8 mouse cellular contexts compared by ENCODE assay signal in genomic region chr4:41628202-41628927, GRCm38 (mm10). TPM values are rescaled to one million over a fixed set of nuclear protein-coding genes. Genes with fewer than 3 reads are reported as not detected.
A peak's percentile ranks its signal among the peaks of the same experiment; 100 is the strongest.
DNase-seq lines count a peak whose midpoint lies in the region; ATAC-seq and TF ChIP-seq lines count a peak whose summit lies in the region.
"Had no signal": no experiment of that assay in that cellular context is flagged by ENCODE, and none has a peak within 500 bp of the region (broad histone marks: within the 10 kb centered on the region; RNA-seq: fewer than 3 reads in every experiment).

No protein-coding gene starts in this region.

- no peak; a peak in 1 of 4 replicates for TF ChIP-seq CTCF in CH12.LX (conservative IDR thresholded peaks at IDR 0.05 in 1 of 2, IDR thresholded peaks at IDR 0.05 in 1 of 2; ENCODE audit: low read depth in 2 of 2, low read length in 2 of 2)
- no peak for TF ChIP-seq CTCF in heart, postnatal 0 days (IDR thresholded peaks at IDR 0.05; ENCODE audit: low read depth)
- TF ChIP-seq CTCF in left cerebral cortex, adult 2 months (IDR thresholded peaks at IDR 0.05), result no peak

- H3K4me1 ChIP-seq in CH12.LX (ENCODE audit: control insufficient read depth in 1 of 2, insufficient read depth in 2 of 2), result peaks cover 46 to 73% of the 10 kb centered on the region in 2 experiments
- peaks cover 25% of the 10 kb centered on the region for H3K4me1 ChIP-seq in heart, postnatal 0 days (ENCODE audit: control insufficient read depth, insufficient read depth)
- peaks cover 14% of the 10 kb centered on the region for H3K4me1 ChIP-seq in limb, embryonic 14.5 days (ENCODE audit: control insufficient read depth, insufficient read depth, low read length)

- peak; percentile 39; the same call in 1 of the 2 replicates for TF ChIP-seq EP300 in CH12.LX (IDR thresholded peaks at IDR 0.05; ENCODE audit: low read length)
- 0 out of 2 replicates have a peak, but pooled peaks have one; percentile 17 for TF ChIP-seq EP300 in heart, postnatal 0 days (IDR thresholded peaks at IDR 0.05; ENCODE audit: low read depth)

- peak overlapping the region; percentile 34; the same call in 1 of the 2 replicates for H3K9ac ChIP-seq in CH12.LX (ENCODE audit: insufficient read depth, low read depth)
- H3K9ac ChIP-seq in heart, postnatal 0 days (replicated peaks; ENCODE audit: low read depth, low read length), result no peak overlapping the region
- 0 out of 2 replicates have a peak overlapping the region, but pooled peaks have one; percentile 12 for H3K9ac ChIP-seq in limb, embryonic 14.5 days (ENCODE audit: low read depth, low read length, severe bottlenecking)

- intact Hi-C loops in left cerebral cortex, adult 2 months (cut with DNase I), result no loop called here

- dilution Hi-C loops in CH12.LX (cut with MboI; ENCODE audit: extremely low pct_ligation_motif_present, extremely low pct_unique_long_range_greater_than_20kb, low sequenced_read_pairs), result no loop called here

- H3K4me3 ChIP-seq in CH12.LX (replicated peaks in 1 of 3; ENCODE audit: low read depth in 2 of 3, low read length in 2 of 3, poor library complexity in 1 of 3), result no peak overlapping the region
- no peak overlapping the region for H3K4me3 ChIP-seq in heart, postnatal 0 days (ENCODE audit: low read depth, low read length)
- no peak overlapping the region for H3K4me3 ChIP-seq in limb, embryonic 14.5 days (replicated peaks; ENCODE audit: low read length)
- H3K4me3 ChIP-seq in left cerebral cortex, adult 2 months, result no peak overlapping the region
- H3K4me3 ChIP-seq: erythroblast, embryonic 14.5 days had no signal

- 22% methylated on average over 8 of the region's 8 CpGs for WGBS in heart, postnatal 0 days
- 3% methylated on average over 8 of the region's 8 CpGs for WGBS in limb, embryonic 14.5 days

- no peaks in the 10 kb centered on the region for H3K79me2 ChIP-seq in CH12.LX (replicated peaks; ENCODE audit: control insufficient read depth, extremely low read depth, insufficient read depth, poor library complexity, severe bottlenecking)

- H3K4me2 ChIP-seq in CH12.LX (ENCODE audit: insufficient read depth, low read depth, poor library complexity, severe bottlenecking), result peak overlapping the region; percentile 45; the same call in 1 of the 2 replicates
- no peak overlapping the region for H3K4me2 ChIP-seq in heart, postnatal 0 days (ENCODE audit: low read depth, low read length)
- H3K4me2 ChIP-seq in limb, embryonic 14.5 days (replicated peaks; ENCODE audit: low read depth, low read length, severe bottlenecking), result 0 out of 2 replicates have a peak overlapping the region, but pooled peaks have one; percentile 1

- no peaks in the 10 kb centered on the region for H3K27me3 ChIP-seq in CH12.LX (replicated peaks)
- H3K27me3 ChIP-seq in heart, postnatal 0 days (ENCODE audit: control insufficient read depth, insufficient read depth, low read length), result no peaks in the 10 kb centered on the region
- peaks cover 19% of the 10 kb centered on the region for H3K27me3 ChIP-seq in limb, embryonic 14.5 days (ENCODE audit: control insufficient read depth, insufficient read depth, low read length)

- in situ Hi-C loops in CH12.LX (cut with MboI; ENCODE audit: low pct_ligation_motif_present, low pct_unique_long_range_greater_than_20kb, low sequenced_read_pairs), result no loop called here

- no peak for TF ChIP-seq RAD21 in CH12.LX (IDR thresholded peaks at IDR 0.05; ENCODE audit: low read depth, low read length)

- TF ChIP-seq POLR2A in CH12.LX (IDR thresholded peaks at IDR 0.05; ENCODE audit: low read depth, low read length), result peak; percentile 31; the same call in 1 of the 2 replicates
- TF ChIP-seq POLR2A in limb, embryonic 14.5 days (IDR thresholded peaks at IDR 0.05; ENCODE audit: borderline replicate concordance, extremely low read depth, insufficient read depth, insufficient read length), result no peak

- peak; percentile 25; the same call in 1 of the 2 replicates for ATAC-seq in heart, postnatal 0 days (ENCODE audit: insufficient read depth, low read depth)
- ATAC-seq in limb, embryonic 14.5 days (ENCODE audit: low FRiP score, low read depth), result peak; percentile 83
- peak; percentile 44; the same call in 1 of the 2 replicates for ATAC-seq in neutrophil, adult 5-6 weeks (ENCODE audit: extremely low read depth, insufficient number of reproducible peaks, low FRiP score, poor library complexity, severe bottlenecking)

- DNase-seq in CH12.LX (ENCODE audit: extremely low read depth), result peak; percentile 95
- peak; percentile 84 for DNase-seq in ZHBTc4 (ENCODE audit: low read depth, low spot score)
- DNase-seq in heart, postnatal 0 days (ENCODE audit: low spot score), result no peak
- peak; percentile 29 for DNase-seq in limb, embryonic 14.5 days (ENCODE audit: low spot score)
- no peak for DNase-seq in left cerebral cortex, adult 9 months (ENCODE audit: low spot score in 2 of 2)
- no peak for DNase-seq in left cerebral cortex, adult 2 months (ENCODE audit: extremely low spot score in 1 of 2, low spot score in 2 of 2)

- no peaks in the 10 kb centered on the region for H3K9me3 ChIP-seq in CH12.LX (replicated peaks; ENCODE audit: low read length)
- H3K9me3 ChIP-seq in heart, postnatal 0 days (replicated peaks; ENCODE audit: control insufficient read depth, low read length), result no peaks in the 10 kb centered on the region
- no peaks in the 10 kb centered on the region for H3K9me3 ChIP-seq in limb, embryonic 14.5 days (ENCODE audit: control insufficient read depth, low read length)

- peak overlapping the region; percentile 36 for H3K27ac ChIP-seq in CH12.LX (ENCODE audit: insufficient read depth, low read depth)
- H3K27ac ChIP-seq in heart, postnatal 0 days (ENCODE audit: low read depth), result no peak overlapping the region
- no peak overlapping the region; the same call in 1 of the 2 replicates for H3K27ac ChIP-seq in limb, embryonic 14.5 days (replicated peaks; ENCODE audit: low read depth, low read length)
- no peak overlapping the region for H3K27ac ChIP-seq in left cerebral cortex, adult 2 months

- no peaks in the 10 kb centered on the region for H3K36me3 ChIP-seq in CH12.LX (replicated peaks in 1 of 2; ENCODE audit: control insufficient read depth in 1 of 2, insufficient read depth in 1 of 2, low read length in 1 of 2)
- no peaks in the 10 kb centered on the region for H3K36me3 ChIP-seq in heart, postnatal 0 days (replicated peaks; ENCODE audit: control insufficient read depth, insufficient read depth, low read length)
- no peaks in the 10 kb centered on the region for H3K36me3 ChIP-seq in limb, embryonic 14.5 days (ENCODE audit: control insufficient read depth, insufficient read depth, low read length)

TF ChIP-seq in CH12.LX, 34 proteins besides CTCF, POLR2A, EP300 and RAD21 (continues in another document):
- no peak for TF ChIP-seq POLR2AphosphoS2 (IDR thresholded peaks at IDR 0.05; ENCODE audit: low read depth, low read length)
- TF ChIP-seq SIN3A (IDR thresholded peaks at IDR 0.05; ENCODE audit: low read length), result peak; percentile 69; the same call in 1 of the 2 replicates
- TF ChIP-seq RCOR1 (conservative IDR thresholded peaks at IDR 0.05; ENCODE audit: low read depth, low read length), result 0 out of 2 replicates have a peak, but pooled peaks have one; percentile 44
- TF ChIP-seq BHLHE40 (IDR thresholded peaks at IDR 0.05; ENCODE audit: low read depth, low read length), result peak; percentile 28; the same call in 1 of the 2 replicates
- no peak for TF ChIP-seq GABPA (IDR thresholded peaks at IDR 0.05; ENCODE audit: insufficient replicate concordance, low read depth, low read length)
- no peak for TF ChIP-seq CHD1 (IDR thresholded peaks at IDR 0.05; ENCODE audit: low read depth, low read length)
- no peak; the same call in 1 of the 2 replicates for TF ChIP-seq MAX (IDR thresholded peaks at IDR 0.05; ENCODE audit: low read length)
- 0 out of 2 replicates have a peak, but pooled peaks have one; percentile 58 for TF ChIP-seq MAZ (IDR thresholded peaks at IDR 0.05; ENCODE audit: low read depth, low read length)
- TF ChIP-seq MXI1 (IDR thresholded peaks at IDR 0.05; ENCODE audit: low read depth, low read length), result 0 out of 2 replicates have a peak, but pooled peaks have one; percentile 28
- TF ChIP-seq E2F4 (IDR thresholded peaks at IDR 0.05; ENCODE audit: insufficient replicate concordance, low read depth, low read length), result no peak
- no peak for TF ChIP-seq ETS1 (conservative IDR thresholded peaks at IDR 0.05; ENCODE audit: low read depth, low read length)

RNA-seq across cellular contexts. Expression of gene Enho, which starts 11.8 kb away (rescaled TPM):
- 0.25 and 0.59 TPM in 2 replicates for total RNA-seq in CH12.LX (2012; rRNA removed)
- 0.17 TPM in 1 of 2 replicates, not detected in the other for total RNA-seq in CH12.LX (2014; rRNA removed)
- not detected in 2 replicates for polyA plus RNA-seq in CH12.LX (2012; ENCODE audit: insufficient read length, low read depth)
- total RNA-seq in heart, postnatal 0 days (2014; rRNA removed; ENCODE audit: low replicate concordance), result 5.8 and 12.7 TPM in 2 replicates
- 4.0 and 4.3 TPM in 2 replicates for polyA plus RNA-seq in heart, postnatal 0 days (2015; fragmentation: Nextera tagmentation; extraction: Ambion mirVana)
- 15.6 and 22.3 TPM in 2 replicates for polyA plus RNA-seq in limb, embryonic 14.5 days (2012; rRNA removed)
- polyA plus RNA-seq in limb, embryonic 14.5 days (2014; fragmentation: Nextera tagmentation; extraction: Ambion mirVana), result 12.5 and 13.1 TPM in 2 replicates
- not detected in 2 replicates for total RNA-seq in neutrophil, adult 5-6 weeks (2017)
- 10 to 100 TPM; 58.0 to 63.3 TPM for total RNA-seq in left cerebral cortex, adult 2 months (2021)

RNA-seq across cellular contexts. Expression of gene Dnaic1, which starts 58.8 kb away (rescaled TPM):
- 0.42 and 0.89 TPM in 2 replicates for total RNA-seq in CH12.LX (2012; rRNA removed)
- 0.34 and 1.1 TPM in 2 replicates for total RNA-seq in CH12.LX (2014; rRNA removed)
- polyA plus RNA-seq in CH12.LX (2012; ENCODE audit: insufficient read length, low read depth), result 3.7 and 4.1 TPM in 2 replicates
- 2.2 and 12.9 TPM in 2 replicates for total RNA-seq in heart, postnatal 0 days (2014; rRNA removed; ENCODE audit: low replicate concordance)
- polyA plus RNA-seq in heart, postnatal 0 days (2015; fragmentation: Nextera tagmentation; extraction: Ambion mirVana), result 1.8 and 2.1 TPM in 2 replicates
- polyA plus RNA-seq in limb, embryonic 14.5 days (2012; rRNA removed), result 0.78 and 0.99 TPM in 2 replicates
- 0.67 TPM in 1 of 2 replicates, not detected in the other for polyA plus RNA-seq in limb, embryonic 14.5 days (2014; fragmentation: Nextera tagmentation; extraction: Ambion mirVana)
- not detected in 2 replicates for total RNA-seq in neutrophil, adult 5-6 weeks (2017)
- 1 to 10 TPM; 6.4 to 7.5 TPM for total RNA-seq in left cerebral cortex, adult 2 months (2021)
- polyA plus RNA-seq: erythroblast, embryonic 14.5 days had no signal

RNA-seq across cellular contexts. Expression of gene Fam219a, which starts 59.0 kb away (rescaled TPM):
- total RNA-seq in CH12.LX (2012; rRNA removed), result 1.2 and 1.6 TPM in 2 replicates
- 0.11 and 0.20 TPM in 2 replicates for total RNA-seq in CH12.LX (2014; rRNA removed)
- 1.5 and 1.8 TPM in 2 replicates for polyA plus RNA-seq in CH12.LX (2012; ENCODE audit: insufficient read length, low read depth)
- total RNA-seq in heart, postnatal 0 days (2014; rRNA removed; ENCODE audit: low replicate concordance), result 4.0 and 10.7 TPM in 2 replicates
- polyA plus RNA-seq in heart, postnatal 0 days (2015; fragmentation: Nextera tagmentation; extraction: Ambion mirVana), result 2.3 and 3.1 TPM in 2 replicates
- 13.7 and 19.5 TPM in 2 replicates for polyA plus RNA-seq in limb, embryonic 14.5 days (2012; rRNA removed)
- polyA plus RNA-seq in limb, embryonic 14.5 days (2014; fragmentation: Nextera tagmentation; extraction: Ambion mirVana), result 2.4 and 2.6 TPM in 2 replicates
- total RNA-seq in neutrophil, adult 5-6 weeks (2017), result 8.4 and 10.2 TPM in 2 replicates
- total RNA-seq in left cerebral cortex, adult 2 months (2021), result 100 to 1,000 TPM; 195 to 209 TPM

Comparison
In these comparisons a context has a peak if more than half of its experiments do, and no peak if none do; other contexts are left out.
1. DNase-seq: peak in CH12.LX (single experiment), ZHBTc4 (single experiment) and limb, embryonic 14.5 days (single experiment); none in heart, postnatal 0 days (single experiment), left cerebral cortex, adult 9 months (0 of 2) and left cerebral cortex, adult 2 months (0 of 2).
2. ATAC-seq: peak in every context shown above with its lines; median percentile 83 in limb, embryonic 14.5 days; 44 in neutrophil, adult 5-6 weeks; 25 in heart, postnatal 0 days.
3. RNA of gene Fam219a, which starts 59.0 kb away (total RNA-seq): 195 to 209 TPM in left cerebral cortex, adult 2 months; 8.4 to 10.2 TPM in neutrophil, adult 5-6 weeks, 4.0 to 10.7 TPM in heart, postnatal 0 days and 0.11 to 1.6 TPM in CH12.LX; every median in the first group is over 10 times any median in the second.